Mouse (Mus musculus) right cerebral cortex, adult 2 months (tissue): ENCODE results near the gene Rtn4.
A peak's percentile ranks its signal among the peaks of the same experiment; 100 is the strongest.
"Not testable (repeated sequence)": the region's sequence is repeated elsewhere in the genome, so short reads cannot be mapped to it uniquely, and the experiment has no call there.

Experiments
- DNase-seq, 2 experiments: peaks; one replicate each; pipeline ENCODE4 v3.0.0; 2021 to 2022; ENCODE audit warnings: low spot score in 2 of 2

The Rtn4 gene

GRCm38 (mm10) chr11:29692683-29693272 lies at the start of gene Rtn4:
TSS of gene Rtn4 (plus strand) at chr11:29692947.
- peak; percentile 96 to 98 for DNase-seq

- no peak for DNase-seq
Measured at GRCm38 (mm10) chr11:29644421-29644820, 48.3 kb upstream of the Rtn4 start.

- no peak for DNase-seq
Measured at GRCm38 (mm10) chr11:29645411-29646066, 47.2 kb upstream of the Rtn4 start.

GRCm38 (mm10) chr11:29647568-29648319 lies 45.0 kb upstream of the Rtn4 start:
- DNase-seq: no peak

- not testable (repeated sequence) for DNase-seq
Measured at GRCm38 (mm10) chr11:29655381-29655780, 37.4 kb upstream of the Rtn4 start.

- no peak for DNase-seq
Measured at GRCm38 (mm10) chr11:29660740-29661139, 32.0 kb upstream of the Rtn4 start.

- no peak for DNase-seq
Measured at GRCm38 (mm10) chr11:29667634-29668033, 25.1 kb upstream of the Rtn4 start.

- no peak for DNase-seq
Measured at GRCm38 (mm10) chr11:29669706-29670105, 23.0 kb upstream of the Rtn4 start.

GRCm38 (mm10) chr11:29673359-29673758 lies 19.4 kb upstream of the Rtn4 start:
- DNase-seq: peak in 1 of 2 experiments; percentile 23

GRCm38 (mm10) chr11:29676718-29677117 lies 16.0 kb upstream of the Rtn4 start:
- DNase-seq: no peak

GRCm38 (mm10) chr11:29679942-29680341 lies 12.8 kb upstream of the Rtn4 start:
- DNase-seq: no peak

- peak; percentile 10 to 22 for DNase-seq
Measured at GRCm38 (mm10) chr11:29680771-29681170, 12.0 kb upstream of the Rtn4 start.

- DNase-seq: no peak
Measured at GRCm38 (mm10) chr11:29684272-29684671, 8.5 kb upstream of the Rtn4 start.

- DNase-seq: no peak
Measured at GRCm38 (mm10) chr11:29686176-29686575, 6.6 kb upstream of the Rtn4 start.

- DNase-seq: no peak
Measured at GRCm38 (mm10) chr11:29691556-29691955, 1.2 kb upstream of the Rtn4 start.

- DNase-seq: peak; percentile 44 to 60
Measured at GRCm38 (mm10) chr11:29692111-29692682, 550 bp upstream of the Rtn4 start.

- peak; percentile 85 to 86 for DNase-seq
Measured at GRCm38 (mm10) chr11:29693576-29694410, 1.0 kb downstream of the Rtn4 start.

GRCm38 (mm10) chr11:29694754-29695153 lies 2.0 kb downstream of the Rtn4 start:
- DNase-seq: no peak

- DNase-seq: no peak
Measured at GRCm38 (mm10) chr11:29702721-29703120, 10.0 kb downstream of the Rtn4 start.

GRCm38 (mm10) chr11:29705263-29705662 lies 12.5 kb downstream of the Rtn4 start:
- no peak for DNase-seq

- no peak for DNase-seq
Measured at GRCm38 (mm10) chr11:29706845-29707244, 14.1 kb downstream of the Rtn4 start.

GRCm38 (mm10) chr11:29709512-29709911 lies 16.8 kb downstream of the Rtn4 start:
- no peak for DNase-seq
